Mouse (Mus musculus): ENCODE measurements around the gene Pnpla7. TPM values are rescaled to one million over a fixed set of nuclear protein-coding genes. Genes with fewer than 3 reads are reported as not detected.

Pnpla7 gene
- polyA plus RNA-seq, 1 experiment, result 8.8 TPM

- Histone ChIP-seq H3ac (ENCODE audit: control insufficient read depth, insufficient read length) (no peak overlapping the region), H3K4me2 (ENCODE audit: low read depth) (no peak overlapping the region), H3K27me3 (ENCODE audit: control insufficient read depth, insufficient read depth, insufficient read length) (no peaks in the 10 kb centered on the region), H3K4me3 (no peak overlapping the region), H3K36me3 (ENCODE audit: control insufficient read depth, insufficient read depth) (no peaks in the 10 kb centered on the region), H3K79me2 (ENCODE audit: control insufficient read depth, insufficient read depth) (no peaks in the 10 kb centered on the region)
- TF ChIP-seq POLR2A (IDR thresholded peaks at IDR 0.05; ENCODE audit: insufficient read length, low read depth), result no peak
- TF ChIP-seq E2F4 (IDR thresholded peaks at IDR 0.05; ENCODE audit: insufficient read depth), result no peak
- no peak for TF ChIP-seq MYOD1 (IDR thresholded peaks at IDR 0.05; ENCODE audit: control insufficient read depth in 1 of 3, insufficient read length in 2 of 3, low read depth in 2 of 3)
- no peak for TF ChIP-seq REST (IDR thresholded peaks at IDR 0.05; ENCODE audit: insufficient read depth, insufficient read length)
- no peak for TF ChIP-seq MAX (IDR thresholded peaks at IDR 0.05; ENCODE audit: low read depth)
- no peak for TF ChIP-seq MYOG (IDR thresholded peaks at IDR 0.05; ENCODE audit: control insufficient read depth in 1 of 3, insufficient read depth in 1 of 3, insufficient read length in 2 of 3, low read depth in 2 of 3)
- no peak for TF ChIP-seq USF1 (IDR thresholded peaks at IDR 0.05; ENCODE audit: low read depth)
- TF ChIP-seq SRF (IDR thresholded peaks at IDR 0.05; ENCODE audit: control insufficient read depth, insufficient read length, low read depth), result no peak
- no peak for TF ChIP-seq POLR2AphosphoS2 (IDR thresholded peaks at IDR 0.05; ENCODE audit: insufficient read length, low read depth)
- no peak for TF ChIP-seq TCF3 (IDR thresholded peaks at IDR 0.05; ENCODE audit: insufficient read length, low read depth)
- no peak for TF ChIP-seq CEBPB (IDR thresholded peaks at IDR 0.05; ENCODE audit: insufficient read depth, poor library complexity, severe bottlenecking)
- TF ChIP-seq TCF12 (IDR thresholded peaks at IDR 0.05; ENCODE audit: insufficient read depth, poor library complexity, severe bottlenecking), result no peak
Observed at GRCm38 (mm10) chr2:24929119-24929518, 46.7 kb upstream of the Pnpla7 start.

GRCm38 (mm10) chr2:24929593-24929992, 46.2 kb upstream of the Pnpla7 start:
- no peak for TF ChIP-seq POLR2AphosphoS2 (IDR thresholded peaks at IDR 0.05; ENCODE audit: insufficient read length, low read depth)
- TF ChIP-seq TCF3 (IDR thresholded peaks at IDR 0.05; ENCODE audit: insufficient read length, low read depth), result no peak
- no peak for TF ChIP-seq E2F4 (IDR thresholded peaks at IDR 0.05; ENCODE audit: insufficient read depth)
- no peak for TF ChIP-seq MYOG (IDR thresholded peaks at IDR 0.05; ENCODE audit: control insufficient read depth in 1 of 3, insufficient read depth in 1 of 3, insufficient read length in 2 of 3, low read depth in 2 of 3)
- no peak for TF ChIP-seq POLR2A (IDR thresholded peaks at IDR 0.05; ENCODE audit: insufficient read length, low read depth)
- no peak for TF ChIP-seq SRF (IDR thresholded peaks at IDR 0.05; ENCODE audit: control insufficient read depth, insufficient read length, low read depth)
- no peak for TF ChIP-seq REST (IDR thresholded peaks at IDR 0.05; ENCODE audit: insufficient read depth, insufficient read length)
- TF ChIP-seq MYOD1 (IDR thresholded peaks at IDR 0.05; ENCODE audit: control insufficient read depth in 1 of 3, insufficient read length in 2 of 3, low read depth in 2 of 3), result no peak
- TF ChIP-seq USF1 (IDR thresholded peaks at IDR 0.05; ENCODE audit: low read depth), result no peak
- no peak for TF ChIP-seq TCF12 (IDR thresholded peaks at IDR 0.05; ENCODE audit: insufficient read depth, poor library complexity, severe bottlenecking)
- Histone ChIP-seq H3K4me2 (ENCODE audit: low read depth) (no peak overlapping the region), H3K79me2 (ENCODE audit: control insufficient read depth, insufficient read depth) (no peaks in the 10 kb centered on the region), H3ac (ENCODE audit: control insufficient read depth, insufficient read length) (no peak overlapping the region), H3K27me3 (ENCODE audit: control insufficient read depth, insufficient read depth, insufficient read length) (no peaks in the 10 kb centered on the region), H3K4me3 (no peak overlapping the region), H3K36me3 (ENCODE audit: control insufficient read depth, insufficient read depth) (no peaks in the 10 kb centered on the region)

DNA sequence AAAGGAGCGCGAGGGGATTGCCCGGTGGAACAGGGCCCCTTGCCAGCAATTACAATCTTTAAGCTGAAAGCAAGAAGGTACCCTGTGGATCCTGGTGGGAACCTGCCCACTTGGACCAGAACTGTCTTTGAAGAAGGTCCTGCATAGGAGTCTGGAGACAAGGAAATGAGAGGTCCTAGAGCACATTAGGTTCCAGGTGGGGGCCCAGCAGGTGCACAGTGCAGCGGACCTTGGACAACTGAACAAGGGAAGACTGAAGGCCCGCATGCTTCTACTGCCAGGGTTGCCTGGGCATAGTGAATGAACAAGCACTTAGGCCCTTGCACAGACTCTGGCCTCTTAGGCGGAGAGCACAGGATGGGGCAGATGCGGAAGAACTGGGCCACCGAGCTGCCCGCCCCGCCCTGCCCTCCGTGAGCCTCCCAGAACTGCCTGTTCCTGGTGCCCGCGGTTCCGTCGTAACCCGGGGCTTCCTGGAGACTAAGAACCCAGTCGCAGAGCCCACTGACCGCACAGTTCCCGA, 41.3 kb upstream of the Pnpla7 start:
- Histone ChIP-seq H3K27me3 (ENCODE audit: control insufficient read depth, insufficient read depth, insufficient read length) (peaks cover 6% of the 10 kb centered on the region), H3K4me2 (ENCODE audit: low read depth) (peak overlapping the region; percentile 91), H3K36me3 (ENCODE audit: control insufficient read depth, insufficient read depth) (no peaks in the 10 kb centered on the region), H3K79me2 (ENCODE audit: control insufficient read depth, insufficient read depth) (no peaks in the 10 kb centered on the region), H3ac (ENCODE audit: control insufficient read depth, insufficient read length) (peak overlapping the region; percentile 15), H3K4me3 (peak overlapping the region; percentile 26)
- TF ChIP-seq USF1 (IDR thresholded peaks at IDR 0.05; ENCODE audit: low read depth), result no peak
- TF ChIP-seq POLR2A (IDR thresholded peaks at IDR 0.05; ENCODE audit: insufficient read length, low read depth), result no peak
- no peak for TF ChIP-seq SRF (IDR thresholded peaks at IDR 0.05; ENCODE audit: control insufficient read depth, insufficient read length, low read depth)
- no peak for TF ChIP-seq MYOD1 (IDR thresholded peaks at IDR 0.05; ENCODE audit: control insufficient read depth in 1 of 3, insufficient read length in 2 of 3, low read depth in 2 of 3)
- TF ChIP-seq CEBPB (IDR thresholded peaks at IDR 0.05; ENCODE audit: insufficient read depth, poor library complexity, severe bottlenecking), result no peak
- no peak for TF ChIP-seq POLR2AphosphoS2 (IDR thresholded peaks at IDR 0.05; ENCODE audit: insufficient read length, low read depth)
- no peak for TF ChIP-seq MAX (IDR thresholded peaks at IDR 0.05; ENCODE audit: low read depth)
- no peak for TF ChIP-seq MYOG (IDR thresholded peaks at IDR 0.05; ENCODE audit: control insufficient read depth in 1 of 3, insufficient read depth in 1 of 3, insufficient read length in 2 of 3, low read depth in 2 of 3)
- no peak for TF ChIP-seq TCF12 (IDR thresholded peaks at IDR 0.05; ENCODE audit: insufficient read depth, poor library complexity, severe bottlenecking)
- TF ChIP-seq TCF3 (IDR thresholded peaks at IDR 0.05; ENCODE audit: insufficient read length, low read depth), result no peak
- no peak for TF ChIP-seq E2F4 (IDR thresholded peaks at IDR 0.05; ENCODE audit: insufficient read depth)
- TF ChIP-seq REST (IDR thresholded peaks at IDR 0.05; ENCODE audit: insufficient read depth, insufficient read length), result no peak

GRCm38 (mm10) chr2:24935057-24935796, 40.6 kb upstream of the Pnpla7 start, which contains the start of gene Arrdc1:
Gene Arrdc1, minus strand, starts transcription at chr2:24935252.
- H3K27me3 ChIP-seq (ENCODE audit: control insufficient read depth, insufficient read depth, insufficient read length), result peaks cover 11% of the 10 kb centered on the region
- peak within 1 kb of the TSS; percentile 91 for H3K4me2 ChIP-seq (ENCODE audit: low read depth)
- H3K36me3 ChIP-seq (ENCODE audit: control insufficient read depth, insufficient read depth), result no peaks in the 10 kb centered on the region
- peak within 1 kb of the TSS; percentile 15 for H3ac ChIP-seq (ENCODE audit: control insufficient read depth, insufficient read length)
- TF ChIP-seq MYOG (IDR thresholded peaks at IDR 0.05; ENCODE audit: control insufficient read depth in 1 of 3, insufficient read depth in 1 of 3, insufficient read length in 2 of 3, low read depth in 2 of 3) (peak in 2 of 3 experiments; percentile 51 to 74), TCF12 (IDR thresholded peaks at IDR 0.05; ENCODE audit: insufficient read depth, poor library complexity, severe bottlenecking) (no peak), E2F4 (IDR thresholded peaks at IDR 0.05; ENCODE audit: insufficient read depth) (no peak), POLR2A (IDR thresholded peaks at IDR 0.05; ENCODE audit: insufficient read length, low read depth) (peak; percentile 56), SRF (IDR thresholded peaks at IDR 0.05; ENCODE audit: control insufficient read depth, insufficient read length, low read depth) (no peak), MYOD1 (IDR thresholded peaks at IDR 0.05; ENCODE audit: control insufficient read depth in 1 of 3, insufficient read length in 2 of 3, low read depth in 2 of 3) (peak in 2 of 3 experiments; percentile 75 to 84), USF1 (IDR thresholded peaks at IDR 0.05; ENCODE audit: low read depth) (no peak), POLR2AphosphoS2 (IDR thresholded peaks at IDR 0.05; ENCODE audit: insufficient read length, low read depth) (peak; percentile 41)
- no peaks in the 10 kb centered on the region for H3K79me2 ChIP-seq (ENCODE audit: control insufficient read depth, insufficient read depth)
- H3K4me3 ChIP-seq, result peak within 1 kb of the TSS; percentile 26

Data from myocyte (in vitro differentiated cells).